Mouse (Mus musculus) neutrophil, adult 83 days (primary cell): ENCODE results near the gene Synpo2l. TPM values are rescaled to one million over a fixed set of nuclear protein-coding genes. Genes with fewer than 3 reads are reported as not detected.

Experiments used
- total RNA-seq, 2 experiments: library from RNA; stranded (reverse); gene quantifications; one replicate each; pipeline ENCODE4 v1.2.4; 2023

The Synpo2l gene
- not detected for total RNA-seq

GRCm38 (mm10) chr14:20668154-20668810 is at the start of gene Synpo2l:
Synpo2l (minus strand) TSS chr14:20668354.

GRCm38 (mm10) chr14:20707201-20708190 is 39.3 kb upstream of the Synpo2l start, which contains the start of gene Zswim8:
Zswim8 (plus strand) TSS chr14:20707552.

GRCm38 (mm10) chr14:20702741-20703381 is 34.7 kb upstream of the Synpo2l start, which contains the start of gene Chchd1:
Chchd1 (plus strand) TSS chr14:20703006.

GRCm38 (mm10) chr14:20694884-20695760 is 27.0 kb upstream of the Synpo2l start, which contains the start of gene Fut11:
Fut11 (plus strand) TSS chr14:20694968.

GRCm38 (mm10) chr14:20674064-20674833 is 6.1 kb upstream of the Synpo2l start, which contains the start of gene Sec24c:
Sec24c (plus strand) TSS chr14:20674308.

GRCm38 (mm10) chr14:20656361-20656760 is 11.8 kb downstream of the Synpo2l start, which contains the start of gene Myoz1:
Myoz1 (minus strand) TSS chr14:20656540.

GRCm38 (mm10) chr14:20640644-20641437 is 27.3 kb downstream of the Synpo2l start, which contains the start of gene Usp54:
Usp54 (minus strand) TSS chr14:20641063.

Other genes starting within 250 kb of the Synpo2l start
- gene Cfap70, start 216.1 kb downstream of the Synpo2l start, total RNA-seq: not detected
- gene Anxa7, start 188.2 kb downstream of the Synpo2l start, total RNA-seq: 10 to 100 TPM; 42.2 to 52.4 TPM
- gene Mss51, start 171.5 kb downstream of the Synpo2l start, total RNA-seq: 1 to 10 TPM; 1.5 to 2.1 TPM
- gene Ppp3cb, start 121.8 kb downstream of the Synpo2l start, total RNA-seq: 10 to 100 TPM; 57.0 to 61.1 TPM
- 1 to 10 TPM; 2.5 to 2.8 TPM for gene Usp54, start 27.3 kb downstream of the Synpo2l start, total RNA-seq
- not detected for gene Myoz1, start 11.8 kb downstream of the Synpo2l start, total RNA-seq
- gene Sec24c, start 6.0 kb upstream of the Synpo2l start, total RNA-seq: 100 to 1,000 TPM; 115 to 121 TPM
- gene Fut11, start 26.6 kb upstream of the Synpo2l start, total RNA-seq: 1 to 10 TPM; 6.0 to 6.3 TPM
- 10 to 100 TPM; 21.1 to 22.4 TPM for gene Chchd1, start 34.7 kb upstream of the Synpo2l start, total RNA-seq
- 10 to 100 TPM; 93.3 to 94.3 TPM for gene Zswim8, start 39.2 kb upstream of the Synpo2l start, total RNA-seq
- gene Ndst2, start 66.2 kb upstream of the Synpo2l start, total RNA-seq: 10 to 100 TPM; 42.3 TPM
- 10 to 100 TPM; 51.2 to 52.6 TPM for gene Camk2g, start 125.7 kb upstream of the Synpo2l start, total RNA-seq
- 10 to 100 TPM; 25.9 to 33.6 TPM for gene Plau, start 168.3 kb upstream of the Synpo2l start, total RNA-seq